25 mouse cellular contexts compared by ENCODE assay signal in genomic region chr13:97847561-97847960, GRCm38 (mm10).
"Had no signal": no experiment of that assay in that cellular context is flagged by ENCODE, and none has a peak within 500 bp of the region (broad histone marks: within the 10 kb centered on the region; RNA-seq: fewer than 3 reads in every experiment).

No protein-coding gene starts in this region.

- H3K9ac ChIP-seq: embryonic facial prominence, embryonic 12.5 days; embryonic facial prominence, embryonic 13.5 days; embryonic facial prominence, embryonic 15.5 days; forebrain, embryonic 12.5 days; forebrain, embryonic 13.5 days; forebrain, embryonic 15.5 days; forebrain, postnatal 0 days had no signal

- H3K27me3 ChIP-seq: embryonic facial prominence, embryonic 12.5 days; embryonic facial prominence, embryonic 13.5 days; embryonic facial prominence, embryonic 15.5 days; forebrain, embryonic 12.5 days; forebrain, embryonic 13.5 days; forebrain, embryonic 15.5 days had no signal

- H3K4me3 ChIP-seq: embryonic facial prominence, embryonic 10.5 days; embryonic facial prominence, embryonic 12.5 days; embryonic facial prominence, embryonic 13.5 days; embryonic facial prominence, embryonic 15.5 days; erythroblast, embryonic 14.5 days; forebrain, embryonic 10.5 days; forebrain, embryonic 12.5 days; forebrain, embryonic 13.5 days; forebrain, embryonic 15.5 days had no signal

- DNase-seq: cerebellum, adult 18-20 months; cerebellum, adult 2 months; cerebellum, adult 8-10 months; cerebellum, adult 9-10 months; cerebellum, adult 9-11 months; cerebellum, postnatal 10 days; cerebellum, postnatal 14 days; cerebellum, postnatal 25 days; cerebellum, postnatal 36 days; embryo, embryonic 11 days; forebrain, postnatal 0 days; gastrocnemius, postnatal 10 days; gastrocnemius, postnatal 14 days; gastrocnemius, postnatal 25 days had no signal

- H3K4me1 ChIP-seq: embryonic facial prominence, embryonic 12.5 days; forebrain, embryonic 12.5 days; forebrain, embryonic 13.5 days; forebrain, embryonic 15.5 days had no signal

- H3K36me3 ChIP-seq: embryonic facial prominence, embryonic 10.5 days; embryonic facial prominence, embryonic 12.5 days; embryonic facial prominence, embryonic 13.5 days; embryonic facial prominence, embryonic 15.5 days; forebrain, embryonic 10.5 days; forebrain, embryonic 12.5 days; forebrain, embryonic 15.5 days had no signal

- H3K9me3 ChIP-seq: embryonic facial prominence, embryonic 10.5 days; embryonic facial prominence, embryonic 12.5 days; embryonic facial prominence, embryonic 13.5 days; embryonic facial prominence, embryonic 15.5 days; forebrain, embryonic 15.5 days had no signal

- ATAC-seq: forebrain, embryonic 13.5 days; forebrain, embryonic 14.5 days; forebrain, embryonic 15.5 days; forebrain, embryonic 16.5 days; forebrain, postnatal 0 days had no signal

- H3K27ac ChIP-seq: embryonic facial prominence, embryonic 10.5 days; embryonic facial prominence, embryonic 12.5 days; embryonic facial prominence, embryonic 13.5 days; embryonic facial prominence, embryonic 15.5 days; forebrain, embryonic 10.5 days; forebrain, embryonic 12.5 days; forebrain, embryonic 13.5 days; forebrain, embryonic 15.5 days had no signal
